Mouse (Mus musculus) heart, postnatal 0 days (tissue): ENCODE data around the gene Hapln4.

Source experiments
- CTCF ChIP-seq: IDR thresholded peaks from 2 replicates; pipeline ENCODE4 v1.5.1; 2016; ENCODE audit warnings: antibody characterized with exemption, control low read depth, low read depth
- EP300 ChIP-seq: IDR thresholded peaks from 2 replicates; pipeline ENCODE4 v1.6.1; 2016; ENCODE audit warnings: antibody characterized with exemption, low read depth

GRCm38 (mm10) chr8:70073682-70074081 lies 9.6 kb upstream of the Hapln4 start:
- TF ChIP-seq CTCF, result no peak
- no peak for TF ChIP-seq EP300
